Mouse (Mus musculus) lung, embryonic 14.5 days (tissue): ENCODE data around the gene Olfr1323. TPM values are rescaled to one million over a fixed set of nuclear protein-coding genes. Genes with fewer than 3 reads are reported as not detected.

Experiments
- ATAC-seq: fragments of 200-750 bp; cut with Nextera tagmentation; 2 replicates; pipeline ENCODE4 v1.8.0; 2017; ENCODE audit warnings: mild to moderate bottlenecking, moderate TSS enrichment, moderate library complexity; ENCODE audit not compliant: insufficient read depth
- DNase-seq: peaks from one replicate; pipeline ENCODE4 v3.0.0-alpha.2; 2015
- H3K27ac ChIP-seq: fragments of 300-500 bp; sonication (generic); 2 replicates; pipeline ENCODE4 v1.5.1; 2014; ENCODE audit warnings: low read depth, mild to moderate bottlenecking, moderate library complexity
- H3K27me3 ChIP-seq: fragments of 300-500 bp; sonication (generic); 2 replicates; pipeline ENCODE4 v1.6.1; 2014; ENCODE audit warnings: low read length, control low read depth; ENCODE audit not compliant: insufficient read depth
- H3K36me3 ChIP-seq: fragments of 300-500 bp; sonication (generic); 2 replicates; pipeline ENCODE4 v1.6.1; 2014; ENCODE audit warnings: control low read depth; ENCODE audit not compliant: insufficient read depth
- H3K4me1 ChIP-seq: fragments of 300-500 bp; sonication (generic); 2 replicates; pipeline ENCODE4 v1.6.1; 2014; ENCODE audit warnings: antibody characterized with exemption, control low read depth; ENCODE audit not compliant: insufficient read depth
- H3K4me2 ChIP-seq: fragments of 300-500 bp; sonication (generic); 2 replicates; pipeline ENCODE4 v1.6.1; 2014; ENCODE audit warnings: mild to moderate bottlenecking
- H3K4me3 ChIP-seq: fragments of 300-500 bp; sonication (generic); 2 replicates; pipeline ENCODE4 v1.5.1; 2014; ENCODE audit warnings: low read depth, low read length
- H3K9ac ChIP-seq: fragments of 300-500 bp; sonication (generic); 2 replicates; pipeline ENCODE4 v1.6.1; 2014
- H3K9me3 ChIP-seq: fragments of 300-500 bp; sonication (generic); 2 replicates; pipeline ENCODE4 v1.6.1; 2016; ENCODE audit warnings: low read depth, low read length, control low read depth
- CTCF ChIP-seq: IDR thresholded peaks from 2 replicates; pipeline ENCODE4 v1.5.1; 2016; ENCODE audit warnings: antibody characterized with exemption, low read depth
- WGBS: fragments of 180-500 bp; shearing (Covaris S2); extraction: QIAGEN DNeasy Blood & Tissue Kit; methylation state at CpG from one replicate; pipeline ENCODE4 v1.1.7; 2014; 5-methylcytosine and 5-hydroxymethylcytosine counted together
- polyA plus RNA-seq: library from polyadenylated mRNA; unstranded; fragments of >200 nt; fragmentation: Nextera tagmentation; extraction: Ambion mirVana; gene quantifications from 2 replicates; pipeline ENCODE4 v1.2.1, GENCODE M21; 2014

Gene Olfr1323
- polyA plus RNA-seq = not detected in 2 replicates

DNA sequence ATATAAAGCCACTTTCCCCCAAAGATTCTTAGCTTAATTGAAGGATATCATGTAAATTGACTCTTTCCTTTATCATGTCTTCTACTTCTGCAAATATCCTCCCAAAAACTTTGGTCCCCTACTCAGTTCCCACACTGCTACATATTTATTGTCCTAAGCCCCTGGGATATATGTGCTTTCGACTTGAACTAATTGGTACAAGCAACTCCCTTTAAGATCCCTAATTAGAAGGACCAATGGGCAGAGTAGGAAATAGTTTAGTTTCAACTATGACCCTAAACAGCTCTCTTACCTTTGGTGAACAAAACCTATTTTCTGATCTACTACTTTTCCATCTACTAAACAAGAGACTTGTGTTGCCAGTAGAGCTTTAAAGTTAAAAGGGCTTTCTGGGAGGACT is at the start of gene Olfr1323:
Gene Olfr1323 (minus strand): TSS at position 101 of the 400 bp plus-strand sequence.
- Histone ChIP-seq H3K9ac (no peak within 1 kb of the TSS), H3K4me2 (no peak within 1 kb of the TSS), H3K27ac (no peak within 1 kb of the TSS), H3K27me3 (no peaks in the 10 kb centered on the region), H3K4me3 (no peak within 1 kb of the TSS), H3K36me3 (no peaks in the 10 kb centered on the region), H3K9me3 (no peaks in the 10 kb centered on the region), H3K4me1 (no peaks in the 10 kb centered on the region)
- 85% methylated on average over 1 of the region's 1 CpGs for WGBS
- ATAC-seq (no peak), DNase-seq (no peak)
- no peak for TF ChIP-seq CTCF

DNA sequence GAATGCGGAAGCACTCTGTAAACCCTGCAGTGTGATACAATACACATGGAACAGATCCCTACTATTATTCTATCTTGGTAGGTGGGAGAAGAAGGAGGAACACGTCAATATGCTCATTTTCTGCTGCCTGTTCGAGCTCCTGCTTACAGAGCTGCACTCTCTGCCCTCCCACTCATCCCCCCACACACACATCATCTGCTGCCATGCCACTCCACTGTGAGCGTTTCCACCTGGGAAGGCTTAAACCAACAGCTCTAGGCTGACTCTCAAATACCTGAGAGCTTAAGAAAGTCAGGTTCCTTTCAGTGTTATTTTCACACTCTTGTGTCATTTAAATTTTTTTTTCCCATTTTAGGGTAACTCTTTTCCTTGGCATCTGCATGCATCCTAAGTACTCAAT is 6.9 kb downstream of the Olfr1323 start:
- no peak overlapping the region for H3K27ac ChIP-seq
- H3K4me1 ChIP-seq = no peaks in the 10 kb centered on the region
- no peak overlapping the region for H3K4me2 ChIP-seq
- ATAC-seq (no peak), DNase-seq (no peak)
- no peak for TF ChIP-seq CTCF
- no peaks in the 10 kb centered on the region for H3K9me3 ChIP-seq
- no peak overlapping the region for H3K4me3 ChIP-seq
- no peak overlapping the region for H3K9ac ChIP-seq
- WGBS = 30% methylated on average over 4 of the region's 4 CpGs
- H3K27me3 ChIP-seq = no peaks in the 10 kb centered on the region
- no peaks in the 10 kb centered on the region for H3K36me3 ChIP-seq

Other genes with a start within 250 kb of the Olfr1323 start
- 1.5 and 2.1 TPM in 2 replicates for gene Igsf1, start 221.6 kb downstream of the Olfr1323 start, polyA plus RNA-seq
- gene Olfr1322, start 127.9 kb downstream of the Olfr1323 start, polyA plus RNA-seq = not detected in 2 replicates